Mouse (Mus musculus) urinary bladder, postnatal 25 days (tissue): Measurements from ENCODE around the gene Mov10l1.

Experiments used
- DNase-seq: peaks from one replicate; pipeline ENCODE4 v3.0.0; 2022; ENCODE audit warnings: low spot score

The Mov10l1 gene

DNA sequence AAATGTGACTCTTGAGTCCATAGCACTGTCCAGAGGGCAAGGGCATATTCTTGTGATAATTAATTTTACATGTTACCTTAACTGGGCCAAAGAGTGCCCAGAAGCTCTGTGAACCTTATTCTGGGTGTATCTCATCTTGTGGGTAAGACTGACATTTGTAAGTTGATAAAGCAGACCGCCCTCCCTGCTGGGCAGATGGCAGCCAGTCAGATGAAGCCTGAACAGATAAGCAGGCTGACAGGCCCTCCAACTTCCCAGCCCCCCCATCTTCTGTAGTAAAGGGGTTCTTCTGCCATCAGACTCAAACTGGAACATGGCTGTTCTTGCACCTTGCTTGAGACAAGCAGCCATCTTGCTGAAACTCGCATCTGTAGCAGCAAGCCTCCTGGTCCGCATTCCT lies 34.0 kb downstream of the Mov10l1 start:
- DNase-seq = no peak

DNA sequence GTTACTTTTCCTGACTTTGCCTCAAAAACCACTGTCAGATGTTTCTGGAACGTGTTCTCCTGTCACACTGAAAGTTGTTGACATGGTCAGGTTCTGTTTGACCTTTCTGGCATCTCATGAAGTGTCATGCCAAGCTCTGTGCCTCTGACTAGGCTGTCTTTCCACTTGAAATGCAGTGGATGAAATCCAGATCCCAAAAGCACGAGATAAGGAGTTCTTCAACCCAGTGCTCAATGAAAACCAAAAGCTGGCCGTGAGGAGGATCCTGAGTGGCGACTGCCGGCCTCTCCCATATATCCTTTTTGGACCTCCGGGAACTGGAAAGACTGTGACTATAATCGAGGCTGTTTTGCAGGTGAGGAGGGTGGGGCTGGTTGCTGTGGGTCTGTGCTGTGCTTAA lies 37.4 kb downstream of the Mov10l1 start:
- DNase-seq = no peak

DNA sequence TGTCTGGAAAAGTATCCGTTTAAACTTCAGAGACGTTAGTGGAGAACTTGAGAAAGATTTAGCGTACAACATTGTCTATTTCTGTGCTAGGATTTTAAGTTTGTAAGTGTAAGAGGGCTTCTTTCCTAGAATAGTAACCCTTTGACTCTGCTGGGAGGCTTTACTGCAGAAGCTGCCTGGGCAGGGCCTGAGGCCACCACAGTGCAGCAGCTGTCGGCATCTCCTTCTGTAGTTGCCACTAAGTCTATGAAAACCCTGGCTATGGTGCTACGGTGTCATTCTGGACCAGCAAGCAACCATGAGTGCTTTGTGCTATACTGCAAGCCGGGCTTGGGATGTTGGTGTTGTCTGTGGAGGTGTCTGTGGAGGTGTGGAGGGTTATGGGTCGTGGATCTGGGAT lies 37.8 kb downstream of the Mov10l1 start:
- no peak for DNase-seq

DNA sequence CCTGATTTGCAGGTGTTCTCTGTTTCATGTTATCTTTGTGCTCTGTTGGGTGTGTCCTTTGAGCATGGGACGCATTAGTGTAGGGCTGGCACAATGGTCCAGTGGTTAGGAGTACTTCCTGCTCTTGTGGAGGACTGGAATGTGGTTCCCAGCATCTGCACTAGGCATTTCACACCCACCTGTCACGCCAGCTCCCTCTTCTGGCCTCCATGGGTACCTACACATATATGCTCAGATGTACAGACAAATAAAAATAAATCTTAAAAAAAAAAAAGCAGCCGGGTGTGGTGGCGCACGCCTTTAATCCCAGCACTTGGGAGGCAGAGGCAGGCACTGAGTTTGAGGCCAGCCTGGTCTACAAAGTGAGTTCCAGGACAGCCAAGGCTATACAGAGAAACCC lies 61.7 kb downstream of the Mov10l1 start:
- no peak for DNase-seq

DNA sequence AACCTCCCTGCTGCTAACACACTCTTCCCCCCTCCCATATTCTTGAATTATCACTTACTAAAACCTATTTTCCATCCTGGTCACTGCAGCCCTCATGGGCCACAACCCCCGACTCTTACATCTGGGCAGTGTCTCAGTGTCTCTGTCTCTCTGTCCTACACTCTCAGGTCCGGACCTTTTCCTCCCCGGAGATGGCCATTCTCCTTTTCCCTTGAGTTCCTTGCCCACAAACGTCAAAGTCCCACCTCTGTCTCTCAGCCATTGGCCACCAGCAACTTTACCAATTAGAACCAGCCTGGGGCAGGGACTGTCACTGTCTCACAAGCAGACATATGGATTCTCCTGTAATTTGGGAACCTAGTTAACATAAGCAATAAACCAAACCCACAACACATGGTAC lies 63.6 kb downstream of the Mov10l1 start:
- DNase-seq = no peak

DNA sequence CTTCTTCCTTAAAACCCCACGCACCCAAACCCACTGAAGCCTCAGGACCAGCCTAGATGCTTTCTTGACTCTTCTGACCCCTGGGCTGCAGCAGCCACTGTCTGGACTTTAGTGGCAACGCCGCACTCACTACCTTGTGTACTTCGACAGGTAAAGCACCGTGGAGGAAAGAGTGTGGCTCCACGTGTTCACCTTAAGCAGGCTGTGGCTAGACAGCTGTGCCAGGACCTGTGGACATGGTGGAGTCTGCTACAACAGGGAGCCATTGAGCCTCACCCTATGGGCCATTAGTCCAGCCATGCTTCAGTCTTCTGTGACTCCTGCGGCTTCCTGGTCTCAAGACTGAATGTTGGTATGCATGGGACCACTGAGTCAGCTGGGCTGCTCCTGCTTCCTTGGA lies 72.0 kb downstream of the Mov10l1 start:
- DNase-seq = no peak

DNA sequence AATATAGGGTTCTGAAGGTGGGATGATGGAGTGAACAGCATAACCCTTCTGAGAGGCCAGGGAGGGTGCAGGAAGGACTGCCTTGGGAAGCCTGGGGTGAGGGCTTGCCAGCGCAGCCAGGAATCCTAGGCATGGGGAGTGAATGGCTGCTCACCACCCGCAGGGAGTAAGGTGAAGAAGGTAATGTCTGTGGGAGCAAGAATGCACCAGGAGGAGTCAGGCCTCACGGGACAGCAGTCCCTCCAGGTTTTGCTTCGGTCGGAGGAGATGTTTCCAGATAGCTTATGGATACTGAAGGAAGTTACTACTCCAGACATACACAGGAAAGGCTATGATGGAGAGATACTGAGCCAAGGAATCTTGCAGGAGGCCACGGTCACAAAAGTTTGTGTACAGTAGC lies 76.0 kb downstream of the Mov10l1 start:
- DNase-seq = no peak

DNA sequence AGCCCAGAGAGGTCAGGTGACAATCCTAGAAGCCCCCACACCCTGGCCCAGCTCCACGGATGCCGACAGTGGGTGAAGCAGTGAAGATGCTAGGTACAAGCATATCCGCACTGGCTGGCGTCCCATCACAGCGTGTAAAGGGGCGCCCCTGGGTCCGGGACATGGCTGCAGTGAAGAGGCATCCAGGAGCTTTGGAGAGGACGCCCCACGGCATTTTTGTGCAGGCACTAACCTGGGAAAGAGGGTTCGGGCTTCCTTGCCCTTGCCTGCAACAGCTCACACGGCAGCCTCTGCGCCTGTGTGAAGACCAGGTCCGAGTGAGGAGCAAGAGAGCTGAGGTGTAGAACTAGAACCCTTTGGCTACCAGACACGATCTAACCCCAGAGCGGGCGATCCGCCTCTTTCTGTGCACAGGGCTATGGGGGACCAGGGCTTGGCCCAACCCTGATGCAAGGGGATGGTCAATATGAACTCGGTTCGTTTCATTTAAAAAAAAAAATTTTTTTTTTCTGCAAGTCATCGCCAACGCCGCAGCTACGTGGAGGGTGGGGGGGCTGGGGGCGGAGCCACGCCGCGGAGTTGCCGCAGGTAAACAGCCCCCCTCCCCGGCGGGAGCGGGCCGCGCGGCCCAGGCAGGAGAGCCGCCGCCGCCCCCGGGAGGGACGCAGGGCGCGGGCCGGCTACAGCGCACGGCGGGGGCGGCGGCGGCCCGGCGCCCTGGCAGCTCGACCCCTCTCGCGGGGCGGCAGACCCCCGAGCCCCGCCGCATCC lies 76.6 kb downstream of the Mov10l1 start, which contains the start of gene Panx2:
TSS of gene Panx2 (plus strand) at position 574 of the 771 bp plus-strand sequence.
- DNase-seq = no peak

DNA sequence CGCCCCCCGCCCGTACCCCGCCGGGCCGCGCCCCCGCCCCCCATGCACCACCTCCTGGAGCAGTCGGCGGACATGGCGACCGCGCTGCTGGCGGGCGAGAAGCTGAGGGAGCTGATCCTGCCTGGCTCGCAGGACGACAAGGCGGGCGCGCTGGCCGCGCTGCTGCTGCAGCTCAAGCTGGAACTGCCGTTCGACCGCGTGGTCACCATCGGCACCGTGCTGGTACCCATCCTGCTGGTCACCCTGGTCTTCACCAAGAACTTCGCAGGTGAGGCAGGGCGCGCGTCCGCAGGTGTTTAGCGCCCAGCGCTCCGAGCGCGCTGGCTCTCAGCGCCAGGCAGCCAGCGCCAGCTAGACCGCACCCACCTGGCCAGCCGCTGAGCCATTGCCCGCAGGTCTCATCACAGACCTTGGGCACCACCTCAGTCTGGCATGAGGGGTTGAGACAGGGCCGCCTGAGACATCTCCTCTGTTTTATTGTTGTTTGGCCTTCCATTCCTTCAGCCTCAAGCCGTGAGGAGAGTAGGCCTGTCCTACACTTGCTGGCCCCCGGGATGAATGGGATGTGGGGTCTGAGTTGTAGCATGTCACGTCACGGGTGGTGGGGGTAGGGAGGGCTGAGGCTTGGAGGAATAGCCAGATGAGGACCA lies 77.4 kb downstream of the Mov10l1 start:
- no peak for DNase-seq

DNA sequence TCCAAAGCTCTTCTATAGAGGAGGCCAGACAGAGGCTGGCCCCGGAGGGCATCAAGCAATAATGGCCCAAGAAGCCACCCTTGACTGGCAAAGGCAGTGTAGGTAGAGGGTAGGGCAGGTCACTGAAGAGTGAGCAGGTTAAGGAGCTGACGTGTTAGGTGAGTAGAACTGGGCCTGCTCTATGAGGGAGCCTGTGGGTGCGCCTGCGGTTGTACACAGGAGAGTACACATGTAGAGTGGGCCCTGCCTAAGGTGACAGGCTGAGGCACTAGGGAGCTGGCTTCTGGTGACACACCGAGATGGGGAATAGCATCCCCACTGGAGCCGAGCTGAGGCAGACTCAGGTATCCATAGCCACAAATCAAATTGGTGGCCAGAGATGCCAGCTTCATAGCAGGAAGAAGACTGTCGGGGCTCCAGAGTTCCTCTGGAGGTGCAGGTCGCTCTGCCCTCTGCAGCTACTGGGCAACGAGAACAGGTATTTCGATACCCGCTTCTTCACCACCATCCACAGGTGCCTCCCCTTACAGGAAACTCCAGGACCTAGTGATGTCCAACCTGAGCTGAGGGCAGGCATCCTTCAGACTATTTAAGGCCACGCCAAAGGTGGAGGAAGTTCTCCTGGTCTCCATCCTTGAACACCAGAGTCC lies 78.2 kb downstream of the Mov10l1 start:
- DNase-seq = no peak

DNA sequence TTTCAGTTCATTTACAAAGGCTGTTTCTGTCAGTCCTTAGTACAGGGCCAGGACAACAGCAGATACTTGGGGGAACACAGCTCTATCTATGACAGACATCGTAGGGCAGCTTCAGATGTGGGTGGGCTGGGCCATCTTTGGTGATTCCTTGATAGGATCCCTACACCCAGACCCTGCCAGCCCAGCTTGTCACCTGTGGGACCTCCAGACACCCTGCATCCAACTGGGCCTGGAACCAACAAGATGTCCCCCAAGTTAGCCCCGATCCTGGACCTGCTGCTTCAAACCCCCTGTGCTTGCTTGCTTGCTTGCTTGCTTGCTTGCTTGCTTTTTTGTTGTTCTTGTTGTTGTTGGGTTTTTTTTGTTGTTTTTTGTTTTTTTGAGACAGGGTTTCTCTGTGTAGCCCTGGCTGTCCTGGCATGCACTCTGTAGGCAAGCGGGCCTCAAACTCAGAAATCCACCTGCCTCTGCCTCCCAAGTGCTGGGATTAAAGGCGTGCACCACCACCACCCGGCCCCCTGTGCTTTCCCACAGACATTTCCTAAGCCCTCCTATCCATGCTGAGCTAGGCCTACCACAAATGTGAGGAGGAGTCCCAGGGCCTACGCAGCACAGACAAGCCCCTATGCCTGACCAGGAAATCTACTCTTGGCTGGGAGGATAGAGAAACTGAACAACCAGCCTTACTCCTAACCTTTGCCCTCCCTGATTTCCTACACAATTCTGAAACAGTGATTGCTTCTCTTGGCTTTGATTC lies 79.2 kb downstream of the Mov10l1 start:
- no peak for DNase-seq

DNA sequence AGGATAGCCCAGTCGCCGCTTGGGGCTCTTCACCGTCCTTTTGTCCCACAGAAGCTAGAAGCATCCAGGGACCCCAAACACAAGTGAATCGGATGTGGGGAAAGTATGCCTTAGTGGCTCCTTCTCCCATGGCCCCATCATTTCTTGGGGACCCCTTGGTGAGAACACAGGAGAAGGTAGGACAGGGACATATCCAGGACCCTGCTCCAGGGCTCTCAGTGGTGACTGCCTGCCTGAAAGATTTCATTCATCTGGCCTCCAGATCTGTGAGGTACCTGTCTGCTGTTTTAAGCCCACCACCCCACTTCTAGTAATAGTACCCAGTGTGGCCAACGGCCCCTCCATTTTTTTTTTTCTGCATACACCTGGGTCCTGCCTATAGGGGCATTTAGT lies 79.8 kb downstream of the Mov10l1 start:
- no peak for DNase-seq

DNA sequence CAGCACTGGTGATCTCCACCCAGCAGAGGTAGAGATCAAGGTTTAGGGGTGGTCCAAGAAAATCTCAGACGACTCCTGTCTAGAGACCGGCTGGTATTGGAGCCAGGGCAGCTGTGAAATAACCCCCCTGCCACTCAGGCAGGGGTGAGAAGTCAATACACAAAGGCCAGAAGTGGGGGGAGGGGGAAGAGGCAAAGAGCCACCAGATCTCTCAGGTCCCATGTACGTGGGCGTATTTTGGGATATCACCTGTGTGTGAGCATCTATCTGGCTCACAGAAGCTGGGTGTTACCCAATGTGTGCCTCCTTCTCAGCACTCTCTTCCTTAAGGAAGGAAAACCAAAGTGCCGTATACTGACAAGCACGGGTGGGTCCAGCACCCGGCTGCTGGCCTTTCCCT lies 80.3 kb downstream of the Mov10l1 start:
- no peak for DNase-seq

DNA sequence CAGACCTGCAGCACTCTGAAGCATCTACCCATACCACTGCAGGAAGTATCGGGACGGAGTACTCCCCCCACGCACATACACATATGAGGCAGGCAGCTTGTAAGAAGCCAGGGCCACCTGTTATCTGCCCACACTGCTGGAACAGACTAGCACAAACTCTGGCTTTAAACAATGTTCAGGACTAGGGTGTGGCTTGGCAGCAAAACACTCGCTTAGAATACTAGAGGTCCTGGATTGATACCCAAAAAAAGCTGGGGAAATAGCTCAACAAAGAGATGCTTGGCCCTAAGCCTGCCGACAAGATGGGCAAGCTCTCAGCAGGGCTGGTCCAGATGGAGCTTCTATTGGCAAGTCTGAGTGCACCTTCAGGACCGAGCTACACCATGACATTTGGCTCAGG lies 80.8 kb downstream of the Mov10l1 start:
- DNase-seq = no peak

DNA sequence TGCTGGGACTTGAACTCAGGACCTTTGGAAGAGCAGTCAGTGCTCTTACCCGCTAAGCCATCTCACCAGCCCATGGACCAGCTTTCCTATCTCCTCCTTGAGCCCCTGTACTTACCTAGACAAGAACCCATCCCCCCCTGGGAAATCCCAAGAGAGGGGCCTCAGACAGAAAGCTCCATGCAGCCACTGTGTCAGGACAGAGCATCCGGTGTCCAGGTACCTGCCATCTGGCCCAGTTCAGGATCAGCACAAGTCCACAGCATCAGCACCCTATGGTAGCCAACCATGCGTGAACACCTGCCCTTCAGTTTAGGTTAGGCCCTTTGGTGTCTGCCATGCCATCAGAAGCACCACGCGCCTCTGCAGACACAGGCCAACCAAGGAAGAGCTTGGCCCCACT lies 82.2 kb downstream of the Mov10l1 start:
- DNase-seq = no peak

DNA sequence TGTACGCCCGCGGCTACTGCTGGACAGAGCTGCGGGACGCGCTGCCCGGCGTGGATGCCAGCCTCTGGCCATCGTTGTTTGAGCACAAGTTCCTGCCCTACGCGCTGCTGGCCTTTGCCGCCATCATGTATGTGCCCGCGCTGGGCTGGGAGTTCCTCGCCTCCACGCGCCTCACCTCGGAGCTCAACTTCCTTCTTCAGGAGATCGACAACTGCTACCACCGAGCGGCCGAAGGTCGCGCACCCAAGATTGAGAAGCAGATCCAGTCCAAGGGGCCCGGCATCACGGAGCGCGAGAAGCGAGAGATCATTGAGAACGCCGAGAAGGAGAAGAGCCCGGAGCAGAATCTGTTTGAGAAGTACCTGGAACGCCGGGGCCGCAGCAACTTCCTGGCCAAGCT lies 84.9 kb downstream of the Mov10l1 start:
- no peak for DNase-seq

DNA sequence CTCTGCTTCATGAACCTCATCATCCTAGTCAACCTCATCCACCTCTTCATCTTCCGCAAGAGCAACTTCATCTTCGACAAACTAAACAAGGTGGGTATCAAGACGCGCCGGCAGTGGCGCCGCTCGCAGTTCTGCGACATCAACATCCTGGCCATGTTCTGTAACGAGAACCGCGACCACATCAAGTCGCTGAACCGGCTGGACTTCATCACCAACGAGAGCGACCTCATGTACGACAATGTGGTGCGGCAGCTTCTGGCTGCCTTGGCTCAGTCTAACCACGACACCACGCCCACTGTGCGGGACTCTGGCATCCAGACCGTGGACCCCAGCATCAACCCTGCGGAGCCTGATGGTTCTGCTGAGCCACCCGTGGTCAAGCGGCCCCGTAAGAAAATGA lies 85.5 kb downstream of the Mov10l1 start:
- no peak for DNase-seq

DNA sequence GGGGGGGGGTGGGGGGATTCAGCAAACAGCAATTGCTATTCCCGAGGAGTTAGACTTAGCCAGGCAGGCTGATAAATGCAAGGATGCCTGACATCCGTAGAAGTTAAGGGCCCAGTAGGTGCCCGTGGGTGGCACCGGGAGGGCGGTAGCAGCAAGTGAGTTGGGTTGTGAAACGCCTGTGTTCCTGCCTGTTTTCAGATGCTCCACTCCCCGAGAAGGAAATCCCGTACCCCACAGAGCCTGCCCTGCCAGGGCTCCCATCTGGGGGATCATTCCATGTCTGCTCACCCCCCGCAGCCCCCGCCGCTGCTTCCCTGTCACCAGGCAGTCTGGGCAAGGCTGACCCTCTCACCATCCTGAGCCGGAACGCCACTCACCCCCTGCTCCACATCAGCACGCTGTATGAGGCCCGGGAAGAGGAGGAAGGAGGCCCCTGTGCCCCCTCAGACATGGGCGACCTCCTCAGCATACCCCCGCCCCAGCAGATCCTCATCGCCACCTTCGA lies 86.7 kb downstream of the Mov10l1 start:
- no peak for DNase-seq

DNA sequence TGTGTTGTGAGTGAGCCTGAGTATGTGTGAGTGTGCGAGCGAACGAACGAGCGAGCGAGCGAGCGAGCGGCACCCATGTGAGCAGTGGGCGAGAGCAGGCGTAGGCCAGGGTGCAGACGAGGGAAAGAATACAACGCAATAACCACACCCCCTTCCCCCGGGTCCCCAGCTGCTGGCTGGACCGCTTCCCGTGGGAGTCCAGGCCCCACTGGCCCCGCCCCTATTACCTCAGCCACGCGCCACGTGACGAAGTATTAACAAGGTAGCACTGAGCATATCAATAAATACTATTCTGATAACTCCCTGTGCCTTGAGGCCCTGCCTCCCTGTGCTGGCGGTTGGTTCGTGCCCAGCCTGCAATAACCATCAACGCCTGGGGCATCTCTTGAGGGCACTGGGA lies 87.9 kb downstream of the Mov10l1 start:
- no peak for DNase-seq

DNA sequence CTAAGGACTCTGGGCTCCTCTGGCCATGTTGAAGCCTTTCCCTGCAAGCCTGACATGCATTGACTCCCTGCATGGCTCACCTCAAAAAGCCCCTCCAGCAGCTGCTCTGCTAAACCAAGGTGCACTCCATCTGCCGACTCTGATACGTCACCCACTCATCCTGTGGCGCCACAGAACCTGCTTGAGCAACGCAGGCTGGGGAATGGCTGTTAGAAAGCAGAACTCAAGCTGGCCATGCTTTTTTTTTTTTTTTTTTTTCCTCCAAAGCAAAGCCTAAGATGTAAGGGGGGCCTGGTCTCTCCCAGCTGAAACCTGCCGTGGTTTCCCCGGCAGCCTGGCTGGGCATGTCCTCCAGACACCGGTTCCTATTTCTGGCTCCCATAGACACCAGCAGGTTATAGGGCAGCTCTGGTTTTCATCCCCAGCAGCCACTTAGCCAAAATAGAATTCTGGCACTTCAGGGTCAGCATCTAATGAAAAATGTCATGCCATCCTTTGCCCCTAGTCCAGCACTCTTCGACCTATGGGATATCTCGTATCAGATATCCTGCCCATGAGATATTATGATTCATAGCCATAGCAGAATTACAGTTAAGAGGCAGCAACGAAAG lies 91.4 kb downstream of the Mov10l1 start:
- DNase-seq = no peak

DNA sequence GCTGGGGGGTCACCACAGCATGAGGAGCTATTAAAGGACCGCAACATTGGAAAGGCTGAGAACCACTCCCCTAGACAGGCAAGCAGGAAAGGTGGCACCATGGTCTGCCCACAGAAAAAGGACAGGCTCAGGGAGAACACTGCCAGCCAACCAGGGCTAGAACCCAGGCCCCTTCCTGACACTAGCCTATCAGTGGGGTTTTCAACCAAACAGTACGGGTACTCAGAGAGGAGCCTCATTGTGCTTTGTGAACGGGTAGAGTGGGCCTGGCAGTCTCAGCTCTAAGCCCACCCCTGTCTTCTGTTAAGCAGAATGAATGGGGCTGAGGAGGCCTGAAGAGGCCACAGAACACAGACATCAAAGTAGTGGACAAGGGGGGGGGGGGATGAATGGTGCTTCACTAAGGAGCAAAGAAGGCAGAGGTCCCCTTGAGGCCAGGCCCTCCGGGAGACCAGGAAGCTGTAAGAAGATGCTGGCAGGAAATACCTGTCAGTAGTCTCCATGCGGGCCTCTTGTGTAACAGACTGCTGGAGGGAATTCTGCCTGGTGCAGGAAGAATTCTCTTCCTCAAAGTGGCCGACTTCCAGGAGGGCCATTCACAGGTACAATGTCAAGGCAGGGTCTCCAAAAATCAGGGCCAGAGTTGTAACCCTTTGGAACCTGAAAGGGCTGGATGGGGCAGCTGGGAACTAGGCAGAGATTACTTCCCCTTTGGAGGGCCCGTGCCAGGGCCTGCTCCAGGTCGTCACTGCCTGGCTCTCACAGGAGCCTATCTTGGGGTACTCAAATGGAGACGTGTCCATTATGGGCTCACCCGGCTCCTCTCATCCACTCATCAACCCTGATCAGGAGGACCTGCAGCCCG lies 92.1 kb downstream of the Mov10l1 start, which contains the start of gene Trabd:
TSS of gene Trabd (plus strand) at position 512 of the 865 bp plus-strand sequence.
- DNase-seq = no peak
